15 mouse cellular contexts compared by ENCODE assay signal in genomic region chr8:88269107-88269875, GRCm38 (mm10). TPM values are rescaled to one million over a fixed set of nuclear protein-coding genes. Genes with fewer than 3 reads are reported as not detected.
DNase-seq lines count a peak whose midpoint lies in the region; ATAC-seq and TF ChIP-seq lines count a peak whose summit lies in the region.
"Had no signal": no experiment of that assay in that cellular context is flagged by ENCODE, and none has a peak within 500 bp of the region (broad histone marks: within the 10 kb centered on the region; RNA-seq: fewer than 3 reads in every experiment).

No protein-coding gene starts in this region.

- peaks cover 25% of the 10 kb centered on the region for H3K27me3 ChIP-seq in intestine, postnatal 0 days (replicated peaks; ENCODE audit: control insufficient read depth, insufficient read depth, low read length)
- peaks cover 21% of the 10 kb centered on the region for H3K27me3 ChIP-seq in intestine, embryonic 15.5 days (replicated peaks)
- H3K27me3 ChIP-seq in spleen, adult 2 months (ENCODE audit: control insufficient read depth, insufficient read depth, low read length) = peaks cover 3% of the 10 kb centered on the region; the same call in 1 of the 2 replicates
- H3K27me3 ChIP-seq in MEL (ENCODE audit: control insufficient read depth in 1 of 2, insufficient read depth in 2 of 2, low read length in 2 of 2) = no peaks in the 10 kb centered on the region
- no peaks in the 10 kb centered on the region for H3K27me3 ChIP-seq in myocyte (ENCODE audit: control insufficient read depth, insufficient read depth, insufficient read length)

- no peaks in the 10 kb centered on the region for H3K9me3 ChIP-seq in intestine, postnatal 0 days (ENCODE audit: control insufficient read depth)
- H3K9me3 ChIP-seq in intestine, embryonic 15.5 days = no peaks in the 10 kb centered on the region
- H3K9me3 ChIP-seq in MEL (replicated peaks; ENCODE audit: insufficient read depth, low read length) = no peaks in the 10 kb centered on the region
- H3K9me3 ChIP-seq: embryonic facial prominence, embryonic 10.5 days; forebrain, embryonic 13.5 days; G1E; neural tube, embryonic 15.5 days had no signal

- TF ChIP-seq RAD21 in MEL (IDR thresholded peaks at IDR 0.05; ENCODE audit: low read depth, low read length) = peak; percentile 70

- no peak for TF ChIP-seq EP300 in MEL (IDR thresholded peaks at IDR 0.05; ENCODE audit: low read depth in 1 of 2, low read length in 2 of 2)

- no peaks in the 10 kb centered on the region for H3K36me3 ChIP-seq in intestine, postnatal 0 days (ENCODE audit: control insufficient read depth, insufficient read depth)
- no peaks in the 10 kb centered on the region for H3K36me3 ChIP-seq in intestine, embryonic 15.5 days
- H3K36me3 ChIP-seq in spleen, adult 2 months (ENCODE audit: control insufficient read depth, insufficient read depth, low read length) = no peaks in the 10 kb centered on the region
- peaks cover 0 to 9% of the 10 kb centered on the region in 2 experiments; a peak in 2 of 4 replicates for H3K36me3 ChIP-seq in MEL (ENCODE audit: control insufficient read depth in 1 of 2, insufficient read depth in 2 of 2, low read length in 2 of 2)
- no peaks in the 10 kb centered on the region for H3K36me3 ChIP-seq in myocyte (ENCODE audit: control insufficient read depth, insufficient read depth)
- H3K36me3 ChIP-seq: embryonic facial prominence, embryonic 10.5 days; neural tube, embryonic 15.5 days had no signal

- no peak for TF ChIP-seq POLR2A in spleen, adult 2 months (IDR thresholded peaks at IDR 0.05; ENCODE audit: low read depth, low read length)
- TF ChIP-seq POLR2A in MEL (IDR thresholded peaks at IDR 0.05; ENCODE audit: control insufficient read depth in 1 of 2, insufficient read depth in 1 of 2, low read depth in 1 of 2, low read length in 2 of 2, poor library complexity in 1 of 2) = no peak
- no peak for TF ChIP-seq POLR2A in myocyte (IDR thresholded peaks at IDR 0.05; ENCODE audit: insufficient read length, low read depth)

- TF ChIP-seq CTCF in intestine, postnatal 0 days (IDR thresholded peaks at IDR 0.05; ENCODE audit: low read depth) = peak; percentile 56
- peak; percentile 20; the same call in 1 of the 2 replicates for TF ChIP-seq CTCF in spleen, adult 2 months (IDR thresholded peaks at IDR 0.05; ENCODE audit: extremely low read depth, insufficient read depth, insufficient read length, insufficient replicate concordance)
- peak; percentile 45 to 66 (median 53); a peak in 5 of 6 replicates for TF ChIP-seq CTCF in MEL (IDR thresholded peaks at IDR 0.05 in 2 of 3, conservative IDR thresholded peaks at IDR 0.05 in 1 of 3; ENCODE audit: control insufficient read depth in 1 of 3, insufficient read depth in 1 of 3, low read depth in 2 of 3, low read length in 3 of 3, poor library complexity in 1 of 3, severe bottlenecking in 1 of 3)

- 0 out of 2 replicates have a peak, but pooled peaks cover 6% of the 10 kb centered on the region for H3K4me1 ChIP-seq in intestine, postnatal 0 days (replicated peaks; ENCODE audit: control insufficient read depth, insufficient read depth, low read length)
- H3K4me1 ChIP-seq in intestine, embryonic 15.5 days (replicated peaks) = peaks cover 12% of the 10 kb centered on the region
- H3K4me1 ChIP-seq in spleen, adult 2 months (ENCODE audit: control insufficient read depth, insufficient read depth, insufficient read length) = peaks cover 8% of the 10 kb centered on the region
- H3K4me1 ChIP-seq in MEL (ENCODE audit: control insufficient read depth in 1 of 2, insufficient read depth in 2 of 2, low read length in 2 of 2) = peaks cover 4 to 11% of the 10 kb centered on the region in 2 experiments

- H3K9ac ChIP-seq in intestine, postnatal 0 days (ENCODE audit: low read depth, low read length) = no peak overlapping the region
- no peak overlapping the region for H3K9ac ChIP-seq in intestine, embryonic 15.5 days
- no peak overlapping the region for H3K9ac ChIP-seq in MEL (ENCODE audit: control insufficient read depth, low read depth, low read length, poor library complexity, severe bottlenecking)
- H3K9ac ChIP-seq: forebrain, embryonic 13.5 days; neural tube, embryonic 15.5 days had no signal

- peaks cover 15% of the 10 kb centered on the region for H3K79me2 ChIP-seq in MEL (ENCODE audit: control insufficient read depth, insufficient read depth, low read length, poor library complexity)
- peaks cover 19% of the 10 kb centered on the region for H3K79me2 ChIP-seq in myocyte (ENCODE audit: control insufficient read depth, insufficient read depth)

- no peak overlapping the region for H3ac ChIP-seq in myocyte (ENCODE audit: control insufficient read depth, insufficient read length)

- 63% methylated on average over 7 of the region's 7 CpGs for WGBS in intestine, postnatal 0 days
- 65% methylated on average over 7 of the region's 7 CpGs for WGBS in intestine, embryonic 15.5 days
- WGBS in spleen, adult 2 months = 43% methylated on average over 7 of the region's 7 CpGs

- H3K27ac ChIP-seq in intestine, postnatal 0 days (ENCODE audit: low read depth, low read length) = no peak overlapping the region
- no peak overlapping the region for H3K27ac ChIP-seq in intestine, embryonic 15.5 days
- H3K27ac ChIP-seq in spleen, adult 2 months (ENCODE audit: insufficient read depth, low read length) = no peak overlapping the region
- no peak overlapping the region for H3K27ac ChIP-seq in MEL (ENCODE audit: control insufficient read depth, low read depth, low read length)
- H3K27ac ChIP-seq: embryonic facial prominence, embryonic 10.5 days; forebrain, embryonic 13.5 days; neural tube, embryonic 15.5 days had no signal

- H3K4me3 ChIP-seq in intestine, postnatal 0 days (ENCODE audit: low read depth, low read length) = no peak overlapping the region
- no peak overlapping the region for H3K4me3 ChIP-seq in intestine, embryonic 15.5 days (replicated peaks)
- H3K4me3 ChIP-seq in spleen, adult 2 months (ENCODE audit: extremely low read depth, insufficient read depth, insufficient read length) = no peak overlapping the region
- H3K4me3 ChIP-seq in MEL (ENCODE audit: control insufficient read depth in 1 of 2, insufficient read depth in 1 of 2, low read depth in 2 of 2, low read length in 2 of 2) (no peak overlapping the region), myocyte (no peak overlapping the region)
- H3K4me3 ChIP-seq: embryonic facial prominence, embryonic 10.5 days; forebrain, embryonic 13.5 days; neural tube, embryonic 15.5 days had no signal

- H3K4me2 ChIP-seq in intestine, postnatal 0 days (replicated peaks; ENCODE audit: low read depth) = no peak overlapping the region
- H3K4me2 ChIP-seq in intestine, embryonic 15.5 days (replicated peaks) = no peak overlapping the region
- H3K4me2 ChIP-seq in myocyte (ENCODE audit: low read depth) = no peak overlapping the region
- H3K4me2 ChIP-seq: forebrain, embryonic 13.5 days; neural tube, embryonic 15.5 days had no signal

- no peak for ATAC-seq in intestine, postnatal 0 days
- no peak for ATAC-seq in intestine, embryonic 15.5 days
- ATAC-seq: forebrain, embryonic 13.5 days had no signal

- no peak for DNase-seq in spleen, adult 2 months (ENCODE audit: low read depth in 1 of 2, low spot score in 2 of 2)
- DNase-seq in spleen, adult 18-20 months = no peak
- DNase-seq in MEL (ENCODE audit: low read depth, low spot score) = peak; percentile 42
- no peak for DNase-seq in heart, adult 8-10 months (ENCODE audit: low spot score)
- no peak for DNase-seq in right cerebral cortex, postnatal 25 days
- DNase-seq: adrenal gland, adult 8-10 months; kidney, adult 9 months; liver had no signal

TF ChIP-seq in MEL, 35 proteins besides CTCF, POLR2A, EP300 and RAD21:
- TF ChIP-seq GATA1 (IDR thresholded peaks at IDR 0.05; ENCODE audit: low read depth, low read length) (no peak), MEF2A (IDR thresholded peaks at IDR 0.05; ENCODE audit: extremely low read depth, insufficient replicate concordance, low read depth, low read length, poor library complexity, severe bottlenecking) (no peak), BHLHE40 (IDR thresholded peaks at IDR 0.05; ENCODE audit: borderline replicate concordance, low read depth, low read length) (no peak), ZC3H11A (IDR thresholded peaks at IDR 0.05; ENCODE audit: low read depth, low read length) (peak; percentile 81), SIN3A (IDR thresholded peaks at IDR 0.05; ENCODE audit: low read length) (0 out of 2 replicates have a peak, but pooled peaks have one; percentile 19), SMC3 (IDR thresholded peaks at IDR 0.05; ENCODE audit: low read depth, low read length) (peak; percentile 81)

TF ChIP-seq in myocyte, 11 proteins besides CTCF, POLR2A, EP300 and RAD21:
- no peak for TF ChIP-seq E2F4 (IDR thresholded peaks at IDR 0.05; ENCODE audit: insufficient read depth)
- peak in 2 of 3 experiments; percentile 64 to 75 for TF ChIP-seq MYOD1 (IDR thresholded peaks at IDR 0.05; ENCODE audit: control insufficient read depth in 1 of 3, insufficient read length in 2 of 3, low read depth in 2 of 3)
- TF ChIP-seq CEBPB (IDR thresholded peaks at IDR 0.05; ENCODE audit: insufficient read depth, poor library complexity, severe bottlenecking) = peak; percentile 48; the same call in 1 of the 2 replicates
- no peak for TF ChIP-seq MAX (IDR thresholded peaks at IDR 0.05; ENCODE audit: low read depth)
- TF ChIP-seq MYOG (IDR thresholded peaks at IDR 0.05; ENCODE audit: control insufficient read depth in 1 of 3, insufficient read depth in 1 of 3, insufficient read length in 2 of 3, low read depth in 2 of 3) = peak in 2 of 3 experiments; percentile 66 to 73
- TF ChIP-seq TCF12 (IDR thresholded peaks at IDR 0.05; ENCODE audit: insufficient read depth, poor library complexity, severe bottlenecking) = peak; percentile 74
- no peak for TF ChIP-seq USF1 (IDR thresholded peaks at IDR 0.05; ENCODE audit: low read depth)
- TF ChIP-seq TCF3 (IDR thresholded peaks at IDR 0.05; ENCODE audit: insufficient read length, low read depth) = peak; percentile 22

RNA-seq across cellular contexts. Expression of gene Adcy7, which starts 2.9 kb away (rescaled TPM):
- polyA plus RNA-seq in intestine, postnatal 0 days (2015; fragmentation: Nextera tagmentation; extraction: Ambion mirVana) = 2.3 and 3.4 TPM in 2 replicates
- 3.1 and 3.2 TPM in 2 replicates for polyA plus RNA-seq in intestine, embryonic 15.5 days (2015; fragmentation: Nextera tagmentation; extraction: Ambion mirVana)
- 76.9 and 98.6 TPM in 2 replicates for polyA plus RNA-seq in spleen, adult 2 months (2012; rRNA removed)
- 62.9 and 89.9 TPM in 2 replicates for total RNA-seq in MEL (2012; rRNA removed)
- polyA plus RNA-seq in MEL (2012; ENCODE audit: insufficient read depth in 1 of 2, insufficient read length in 2 of 2, low read depth in 1 of 2, low replicate concordance in 2 of 2, missing spikeins in 1 of 2) (10 to 100 TPM in 1 of 2 experiments, not detected in 1; 83.7 TPM), myocyte (2012; fragmentation: generic; extraction: Trizol) (72.3 TPM)
- total RNA-seq in heart, adult 8-10 months (2022) = 1 to 10 TPM; 3.1 to 5.0 (median 4.2) TPM
